Mouse (Mus musculus) frontal cortex, postnatal 25 days (tissue): Measurements from ENCODE around the gene Rbms2.
"Not testable (repeated sequence)": the region's sequence is repeated elsewhere in the genome, so short reads cannot be mapped to it uniquely, and the experiment has no call there.

Experiments used
- DNase-seq, 2 experiments: peaks; one replicate each; pipeline ENCODE4 v3.0.0; 2022; ENCODE audit warnings: low spot score in 2 of 2

The Rbms2 gene

DNA sequence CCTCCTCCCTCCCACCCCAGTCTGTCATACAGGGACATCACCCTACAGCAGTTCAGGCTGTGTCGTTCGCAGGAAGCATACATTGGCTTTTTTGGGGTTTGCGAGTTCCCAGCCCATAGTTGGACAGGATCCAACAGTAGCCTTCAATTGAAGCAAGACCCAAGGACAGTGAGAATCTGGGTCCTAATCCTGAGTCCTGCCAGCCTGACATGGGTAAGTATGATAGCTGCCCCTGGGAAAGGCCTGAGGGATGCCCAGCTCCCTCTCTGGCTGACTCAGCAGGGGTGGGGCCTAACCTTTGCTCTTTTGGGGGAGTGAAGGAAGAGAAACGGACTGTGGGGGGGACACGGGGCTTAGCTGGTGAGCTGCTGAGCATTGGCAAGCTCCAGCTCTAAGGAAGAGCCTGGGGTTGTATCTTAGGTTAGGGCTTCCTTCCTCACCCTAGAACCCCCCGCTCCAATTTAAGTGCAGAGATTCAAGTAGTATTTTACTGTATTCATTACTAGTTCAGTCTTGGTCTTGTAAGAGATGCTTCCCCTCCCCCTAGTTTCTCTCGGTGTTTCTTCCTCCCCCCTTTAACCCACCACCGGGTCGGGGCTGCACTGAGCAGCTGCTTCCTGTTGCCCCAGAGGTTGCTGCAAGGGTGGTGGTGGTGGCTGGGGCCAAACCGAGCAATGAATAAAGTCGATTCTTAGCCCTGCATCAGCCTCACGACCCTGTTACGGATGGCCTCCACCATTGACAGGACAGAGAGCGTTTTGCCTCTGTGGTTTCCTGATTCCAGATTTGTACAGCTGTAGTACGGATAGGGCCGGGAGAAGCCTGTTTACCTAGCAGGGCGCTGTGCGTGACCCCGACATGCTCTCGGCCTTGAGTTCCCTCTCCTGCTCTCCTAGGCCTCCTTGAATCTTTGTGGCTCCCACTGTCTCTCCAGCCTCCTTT, 88.3 kb downstream of the Rbms2 start, which contains the start of gene Baz2a:
Baz2a (plus strand) TSS at position 14 of the 942 bp plus-strand sequence.
- no peak for DNase-seq

DNA sequence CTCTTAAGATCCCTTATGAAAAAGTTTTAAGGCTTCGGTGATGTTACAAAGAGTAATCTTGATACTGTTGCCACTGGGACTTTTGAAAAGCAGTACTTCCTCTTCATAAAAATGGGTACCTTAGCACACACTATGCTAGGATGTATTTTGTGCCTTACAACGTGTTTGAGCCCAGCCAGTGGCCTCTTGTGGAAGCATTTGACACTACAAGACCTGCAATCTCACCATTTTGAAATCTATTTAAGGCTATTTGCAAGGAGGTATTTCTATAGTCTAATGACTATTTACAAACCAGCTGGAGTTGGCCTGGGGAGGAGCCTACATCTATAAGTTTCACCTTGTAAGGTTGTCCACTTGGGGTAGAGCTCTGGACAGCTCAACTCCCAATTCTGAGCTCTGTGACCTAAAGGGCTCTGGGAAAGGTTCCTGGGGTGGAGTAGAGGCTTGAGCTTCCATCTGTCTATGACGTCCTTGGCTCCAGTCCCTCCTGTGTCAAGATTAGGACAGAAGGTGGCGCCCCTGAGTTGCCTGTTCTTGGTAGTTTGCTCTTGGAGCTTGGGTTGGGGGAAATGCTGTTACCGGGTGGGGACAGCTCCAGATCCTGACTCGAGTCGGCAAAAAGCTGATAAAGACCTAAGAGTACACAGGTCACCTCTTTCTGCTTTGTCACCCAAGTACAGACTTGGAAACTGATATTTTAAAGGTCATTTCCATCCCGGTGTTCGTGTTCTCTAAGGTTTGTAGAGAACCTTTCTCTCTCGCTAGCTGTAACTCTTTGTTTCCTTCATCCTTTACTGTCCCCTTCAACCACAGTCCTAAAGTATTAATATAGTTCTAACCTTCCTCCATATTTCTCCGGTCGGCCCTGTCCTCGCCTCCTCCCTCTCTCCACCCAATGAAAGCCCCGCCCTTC, 89.2 kb downstream of the Rbms2 start:
- DNase-seq: peak; percentile 80 to 83

DNA sequence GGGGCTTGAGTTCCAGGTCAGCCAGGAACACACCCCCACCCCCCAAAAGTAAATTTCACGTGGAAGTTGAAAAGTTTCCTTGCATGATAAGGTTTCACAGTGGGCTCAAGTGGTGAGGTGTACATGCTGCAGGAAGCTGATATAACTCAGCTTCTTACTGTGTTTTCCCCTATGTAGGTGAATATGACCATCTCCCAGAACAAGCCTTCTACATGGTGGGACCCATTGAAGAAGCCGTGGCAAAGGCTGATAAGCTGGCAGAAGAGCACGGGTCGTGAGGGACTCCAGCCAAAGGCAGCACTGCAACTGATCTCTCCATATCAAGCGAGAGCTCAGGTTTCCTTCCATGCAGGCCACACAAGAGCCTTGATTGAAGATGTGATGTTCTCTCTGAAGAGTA, 90.3 kb downstream of the Rbms2 start:
- no peak for DNase-seq

GRCm38 (mm10) chr10:128088181-128088580, 91.9 kb downstream of the Rbms2 start:
- no peak for DNase-seq

- DNase-seq: not testable (repeated sequence)
Measured at GRCm38 (mm10) chr10:128087216-128087615, 92.9 kb downstream of the Rbms2 start.

- DNase-seq: no peak
Measured at GRCm38 (mm10) chr10:128086391-128086790, 93.7 kb downstream of the Rbms2 start.

DNA sequence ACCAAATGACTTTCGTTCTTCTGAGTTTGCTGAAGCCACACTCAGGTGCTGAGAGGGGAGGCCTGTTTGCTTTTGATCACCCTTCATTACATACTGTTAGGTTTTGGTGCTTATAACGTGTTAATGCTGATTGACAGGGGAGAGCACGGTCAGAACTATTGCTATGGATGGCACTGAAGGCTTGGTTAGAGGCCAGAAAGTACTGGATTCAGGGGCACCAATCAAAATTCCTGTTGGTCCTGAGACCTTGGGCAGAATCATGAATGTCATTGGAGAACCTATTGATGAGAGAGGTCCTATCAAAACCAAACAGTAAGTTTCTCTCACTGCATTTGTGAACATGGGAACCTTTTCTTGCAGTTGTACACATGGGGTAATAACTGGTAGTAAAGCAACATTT, 95.9 kb downstream of the Rbms2 start:
- no peak for DNase-seq

- no peak for DNase-seq
Measured at GRCm38 (mm10) chr10:128083688-128084087, 96.4 kb downstream of the Rbms2 start.

- peak; percentile 96 to 98 for DNase-seq
Measured at GRCm38 (mm10) chr10:128082880-128083421, 97.1 kb downstream of the Rbms2 start, which contains the start of gene Atp5b. Gene Atp5b (plus strand): TSS chr10:128083273.

DNA sequence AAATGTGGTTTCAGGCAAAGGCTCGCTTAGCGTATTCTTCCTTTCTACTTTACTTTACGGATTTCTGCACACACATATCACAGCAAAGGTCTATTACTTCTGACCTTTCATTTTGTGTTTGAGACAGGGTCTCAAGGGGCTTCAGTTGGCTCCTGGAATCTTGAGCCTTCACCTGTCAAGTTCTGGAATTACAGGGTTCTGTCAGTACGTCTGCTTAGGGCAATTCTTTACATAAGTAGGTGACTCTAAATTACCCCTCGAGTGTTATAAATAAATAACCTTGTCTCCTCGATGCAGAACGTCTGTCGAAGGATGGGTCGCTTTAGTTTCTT, 97.7 kb downstream of the Rbms2 start:
- DNase-seq: no peak

DNA sequence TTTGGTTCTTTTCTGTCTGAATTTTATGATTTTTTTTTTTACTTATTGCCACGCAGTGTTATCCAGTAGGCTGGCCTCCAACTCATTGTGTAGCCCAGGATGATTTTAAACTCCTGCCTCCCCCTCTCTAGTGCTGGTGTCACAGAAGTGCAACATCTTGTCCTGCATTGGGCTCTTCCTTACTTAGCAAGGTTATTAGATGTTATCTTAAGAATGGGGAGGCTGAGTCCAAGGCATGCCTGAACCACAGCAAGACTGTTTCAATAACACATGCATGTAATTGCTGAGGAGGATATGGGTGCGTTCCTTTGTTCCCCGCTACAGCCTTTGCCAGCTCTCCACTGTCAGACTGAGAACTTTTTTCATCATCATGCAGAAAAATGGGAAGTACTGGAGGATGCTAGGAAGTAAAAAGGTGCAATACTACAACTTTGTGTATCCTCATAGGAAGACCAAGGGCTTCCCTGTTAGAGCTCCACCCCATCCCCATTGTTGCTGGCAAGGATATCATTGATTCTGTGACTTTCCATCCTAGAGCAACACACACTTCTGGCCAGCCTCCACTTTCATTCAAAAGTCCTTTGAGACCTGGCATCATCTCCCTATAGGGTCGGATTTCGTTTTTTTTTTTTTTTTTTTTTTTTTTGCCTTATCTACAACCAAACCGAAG, 98.2 kb downstream of the Rbms2 start:
- no peak for DNase-seq
